Mouse (Mus musculus): ENCODE results near the gene Osbpl6. TPM values are rescaled to one million over a fixed set of nuclear protein-coding genes. Genes with fewer than 3 reads are reported as not detected.

Osbpl6 gene
- polyA plus RNA-seq, 1 experiment from 2014 or later = 13.8 TPM

DNA sequence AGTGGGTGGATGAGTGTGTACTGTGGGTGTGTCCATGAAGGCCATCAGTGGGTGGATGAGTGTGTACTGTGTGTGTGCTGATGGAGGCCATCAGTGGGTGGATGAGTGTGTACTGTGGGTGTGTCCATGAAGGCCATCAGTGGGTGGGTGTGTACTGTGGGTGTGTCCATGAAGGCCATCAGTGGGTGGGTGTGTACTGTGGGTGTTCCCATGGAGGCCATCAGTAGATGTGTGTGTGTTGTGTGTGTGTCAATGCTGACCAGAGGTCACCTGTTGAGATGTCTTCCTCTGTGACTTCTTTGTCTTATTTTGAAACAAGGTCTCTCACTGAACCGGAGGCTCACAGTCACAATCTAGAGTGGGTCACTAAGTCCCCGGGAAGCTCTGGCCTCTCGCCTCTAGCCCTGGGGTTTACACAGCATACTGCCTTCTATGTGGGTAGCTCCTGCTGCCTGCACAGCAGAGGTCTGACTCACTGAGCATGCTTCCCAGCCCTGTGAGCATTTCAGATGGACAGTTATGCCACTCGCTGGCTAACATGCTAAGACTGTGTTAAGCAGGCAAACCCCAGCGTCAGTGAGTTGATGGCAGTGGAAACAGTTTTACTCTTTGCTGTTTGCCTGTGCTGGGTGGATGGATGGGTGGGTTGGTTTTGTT, 112.2 kb downstream of the Osbpl6 start:
- Histone ChIP-seq H3K36me3 (ENCODE audit: control insufficient read depth, insufficient read depth, low read length) (no peaks in the 10 kb centered on the region), H3K9ac (ENCODE audit: low read length) (no peak overlapping the region), H3K4me3 (ENCODE audit: low read depth, low read length) (no peak overlapping the region), H3K4me1 (replicated peaks; ENCODE audit: control insufficient read depth, insufficient read depth, low read length) (no peaks in the 10 kb centered on the region), H3K9me3 (ENCODE audit: control insufficient read depth, low read length) (no peaks in the 10 kb centered on the region), H3K4me2 (ENCODE audit: low read depth, low read length, severe bottlenecking) (no peak overlapping the region), H3K27me3 (ENCODE audit: control insufficient read depth, insufficient read depth, low read length) (no peaks in the 10 kb centered on the region), H3K27ac (ENCODE audit: low read depth, low read length) (no peak overlapping the region)
- WGBS = 86% methylated on average over 5 of the region's 5 CpGs
- ATAC-seq (replicated peaks; ENCODE audit: low FRiP score) = no peak
- no peak for DNase-seq (ENCODE audit: low spot score)

DNA sequence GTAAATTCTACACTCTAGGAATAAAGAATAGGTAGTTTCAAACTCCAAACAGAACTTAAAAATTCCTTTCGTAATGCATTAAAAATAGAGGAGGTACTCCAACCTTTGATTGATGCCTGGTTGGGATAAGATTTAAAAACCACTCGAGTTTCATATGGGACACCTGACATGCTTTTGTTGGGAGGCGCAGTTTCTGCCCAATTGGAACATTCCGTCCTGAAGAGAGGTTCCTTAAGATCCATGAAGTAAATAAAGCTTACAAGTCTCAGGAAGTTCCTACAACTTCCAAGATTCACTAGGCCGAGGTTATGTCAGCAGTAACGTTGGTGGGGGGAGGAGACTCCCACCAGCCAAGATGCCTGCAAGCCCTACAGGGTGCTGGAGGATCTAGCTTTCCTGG, 115.3 kb downstream of the Osbpl6 start:
- H3K9me3 ChIP-seq (ENCODE audit: control insufficient read depth, low read length) = no peaks in the 10 kb centered on the region
- 88% methylated on average over 6 of the region's 6 CpGs for WGBS

DNA sequence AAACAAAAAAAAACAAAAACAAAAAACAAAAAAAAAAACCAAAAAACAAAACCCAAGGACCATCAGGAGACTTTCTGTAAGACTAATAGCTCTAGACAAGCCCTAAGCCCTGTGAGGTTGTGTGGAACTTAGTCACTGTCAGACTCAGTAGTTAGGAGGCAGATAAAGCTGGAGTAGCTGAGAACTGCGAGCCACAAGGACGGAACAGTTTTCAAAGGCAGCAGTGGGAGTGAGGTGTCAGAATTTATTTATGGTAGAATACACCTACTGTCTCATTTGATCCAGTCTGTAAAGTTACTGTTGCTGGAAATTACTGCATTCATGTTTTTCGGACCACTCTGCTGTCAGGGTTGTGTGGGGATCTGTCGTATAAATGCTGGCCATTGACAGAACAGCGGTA, 118.1 kb downstream of the Osbpl6 start:
- Histone ChIP-seq H3K9me3 (ENCODE audit: control insufficient read depth, low read length) (no peaks in the 10 kb centered on the region), H3K27me3 (ENCODE audit: control insufficient read depth, insufficient read depth, low read length) (no peaks in the 10 kb centered on the region), H3K4me2 (ENCODE audit: low read depth, low read length, severe bottlenecking) (no peak overlapping the region), H3K27ac (ENCODE audit: low read depth, low read length) (no peak overlapping the region), H3K4me1 (replicated peaks; ENCODE audit: control insufficient read depth, insufficient read depth, low read length) (no peaks in the 10 kb centered on the region), H3K4me3 (ENCODE audit: low read depth, low read length) (no peak overlapping the region), H3K36me3 (ENCODE audit: control insufficient read depth, insufficient read depth, low read length) (no peaks in the 10 kb centered on the region), H3K9ac (ENCODE audit: low read length) (no peak overlapping the region)
- ATAC-seq (replicated peaks; ENCODE audit: low FRiP score) (no peak), DNase-seq (ENCODE audit: low spot score) (no peak)
- WGBS = 73% methylated on average over 5 of the region's 5 CpGs

More for the DNA sequence above, 115.3 kb downstream of the Osbpl6 start:
- Histone ChIP-seq H3K36me3 (ENCODE audit: control insufficient read depth, insufficient read depth, low read length) (no peaks in the 10 kb centered on the region), H3K4me1 (replicated peaks; ENCODE audit: control insufficient read depth, insufficient read depth, low read length) (no peaks in the 10 kb centered on the region), H3K9ac (ENCODE audit: low read length) (no peak overlapping the region), H3K4me3 (ENCODE audit: low read depth, low read length) (no peak overlapping the region), H3K27me3 (ENCODE audit: control insufficient read depth, insufficient read depth, low read length) (no peaks in the 10 kb centered on the region), H3K4me2 (ENCODE audit: low read depth, low read length, severe bottlenecking) (no peak overlapping the region), H3K27ac (ENCODE audit: low read depth, low read length) (no peak overlapping the region)
- DNase-seq (ENCODE audit: low spot score) (no peak), ATAC-seq (replicated peaks; ENCODE audit: low FRiP score) (no peak)

DNA sequence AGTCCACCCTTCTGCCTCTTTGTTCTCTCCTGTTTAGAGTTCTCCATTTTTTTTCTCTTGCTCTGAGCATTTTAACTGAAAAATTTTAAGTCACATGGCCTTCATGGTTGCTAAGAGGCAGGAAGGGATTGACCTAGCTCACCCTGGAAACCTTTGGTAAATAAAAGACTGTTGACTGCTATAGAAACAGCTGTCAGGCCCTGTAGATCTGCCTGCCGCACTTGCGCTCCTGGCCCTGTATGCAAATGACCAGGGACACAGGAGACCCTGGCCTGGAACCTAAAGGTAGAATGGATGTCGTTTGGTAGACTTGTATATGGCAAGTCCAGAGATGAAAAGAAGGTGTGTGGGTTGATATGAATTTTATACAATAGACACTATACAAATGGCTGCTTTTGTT, 119.3 kb downstream of the Osbpl6 start:
- ATAC-seq (replicated peaks; ENCODE audit: low FRiP score) = no peak
- Histone ChIP-seq H3K4me2 (ENCODE audit: low read depth, low read length, severe bottlenecking) (no peak overlapping the region), H3K27ac (ENCODE audit: low read depth, low read length) (no peak overlapping the region)

DNA sequence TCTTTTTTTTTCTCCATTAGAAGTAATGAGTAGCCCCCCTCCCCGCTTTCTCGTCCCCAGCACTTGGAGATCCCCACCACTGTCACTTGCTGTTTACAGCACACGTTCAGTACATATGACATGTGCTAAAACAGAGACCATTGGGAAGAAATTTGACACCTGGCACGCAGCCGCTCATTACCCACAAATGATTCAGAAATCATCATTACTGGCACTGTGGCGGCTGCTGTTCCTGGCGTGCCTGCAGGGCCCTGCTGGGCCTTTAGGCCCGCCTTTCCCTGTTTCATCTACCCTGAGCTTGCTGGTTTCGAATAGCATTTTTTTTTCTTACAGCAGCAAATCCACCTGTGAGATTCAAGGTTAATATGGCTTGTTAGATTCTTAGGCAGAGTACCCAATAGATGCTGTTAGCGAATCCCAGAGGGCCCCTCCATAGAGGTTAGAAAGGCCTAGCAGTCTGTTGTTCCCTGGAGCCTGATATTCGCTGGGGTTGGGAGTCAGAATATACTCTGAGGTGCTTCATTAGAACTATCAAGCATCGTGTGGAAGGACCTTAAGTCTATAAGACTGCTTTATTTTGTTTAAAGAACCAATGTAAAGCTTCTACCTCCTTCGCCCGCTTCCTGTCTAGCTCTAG, 126.3 kb downstream of the Osbpl6 start:
- ATAC-seq (replicated peaks; ENCODE audit: low FRiP score) (peak; percentile 65), DNase-seq (ENCODE audit: low spot score) (no peak)
- Histone ChIP-seq H3K9ac (ENCODE audit: low read length) (no peak overlapping the region), H3K4me1 (replicated peaks; ENCODE audit: control insufficient read depth, insufficient read depth, low read length) (no peaks in the 10 kb centered on the region), H3K4me3 (ENCODE audit: low read depth, low read length) (no peak overlapping the region), H3K36me3 (ENCODE audit: control insufficient read depth, insufficient read depth, low read length) (no peaks in the 10 kb centered on the region), H3K27me3 (ENCODE audit: control insufficient read depth, insufficient read depth, low read length) (no peaks in the 10 kb centered on the region), H3K9me3 (ENCODE audit: control insufficient read depth, low read length) (no peaks in the 10 kb centered on the region), H3K4me2 (ENCODE audit: low read depth, low read length, severe bottlenecking) (no peak overlapping the region), H3K27ac (ENCODE audit: low read depth, low read length) (no peak overlapping the region; the same call in 1 of the 2 replicates)
- 74% methylated on average over 14 of the region's 14 CpGs for whole genome bisulfite sequencing

More for the DNA sequence above, 119.3 kb downstream of the Osbpl6 start:
- Histone ChIP-seq H3K36me3 (ENCODE audit: control insufficient read depth, insufficient read depth, low read length) (no peaks in the 10 kb centered on the region), H3K9ac (ENCODE audit: low read length) (no peak overlapping the region), H3K4me1 (replicated peaks; ENCODE audit: control insufficient read depth, insufficient read depth, low read length) (no peaks in the 10 kb centered on the region), H3K27me3 (ENCODE audit: control insufficient read depth, insufficient read depth, low read length) (no peaks in the 10 kb centered on the region), H3K9me3 (ENCODE audit: control insufficient read depth, low read length) (no peaks in the 10 kb centered on the region), H3K4me3 (ENCODE audit: low read depth, low read length) (no peak overlapping the region)
- no peak for DNase-seq (ENCODE audit: low spot score)
- 50% methylated on average over 3 of the region's 3 CpGs for WGBS

DNA sequence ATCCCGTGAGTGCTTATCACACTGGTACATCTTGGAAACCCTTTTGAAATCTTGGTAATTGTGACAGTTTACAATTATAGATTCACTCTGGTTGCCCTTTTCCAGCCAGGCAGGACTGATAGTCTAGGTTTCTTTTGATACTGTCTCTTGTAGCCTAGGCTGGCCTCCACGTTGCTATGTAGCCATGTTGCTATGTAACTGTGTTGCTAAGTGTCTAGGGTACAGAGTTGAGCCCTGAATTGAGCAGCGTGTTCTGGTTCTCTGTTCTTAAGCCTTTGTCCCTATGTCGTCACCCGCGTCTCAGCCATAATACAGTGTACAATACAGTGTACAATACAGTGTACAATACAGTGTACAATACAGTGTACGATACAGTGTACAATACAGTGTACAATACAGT, 128.6 kb downstream of the Osbpl6 start:
- H3K36me3 ChIP-seq (ENCODE audit: control insufficient read depth, insufficient read depth, low read length) = no peaks in the 10 kb centered on the region
- H3K4me3 ChIP-seq (ENCODE audit: low read depth, low read length) = no peak overlapping the region
- WGBS = 71% methylated on average over 7 of the region's 7 CpGs
- H3K27me3 ChIP-seq (ENCODE audit: control insufficient read depth, insufficient read depth, low read length) = no peaks in the 10 kb centered on the region
- H3K9me3 ChIP-seq (ENCODE audit: control insufficient read depth, low read length) = no peaks in the 10 kb centered on the region
- DNase-seq (ENCODE audit: low spot score) (no peak), ATAC-seq (replicated peaks; ENCODE audit: low FRiP score) (0 out of 2 replicates have a peak, but pooled peaks have one; percentile 50)
- no peak overlapping the region for H3K4me2 ChIP-seq (ENCODE audit: low read depth, low read length, severe bottlenecking)
- H3K4me1 ChIP-seq (replicated peaks; ENCODE audit: control insufficient read depth, insufficient read depth, low read length) = no peaks in the 10 kb centered on the region
- no peak overlapping the region for H3K27ac ChIP-seq (ENCODE audit: low read depth, low read length)
- H3K9ac ChIP-seq (ENCODE audit: low read length) = no peak overlapping the region

DNA sequence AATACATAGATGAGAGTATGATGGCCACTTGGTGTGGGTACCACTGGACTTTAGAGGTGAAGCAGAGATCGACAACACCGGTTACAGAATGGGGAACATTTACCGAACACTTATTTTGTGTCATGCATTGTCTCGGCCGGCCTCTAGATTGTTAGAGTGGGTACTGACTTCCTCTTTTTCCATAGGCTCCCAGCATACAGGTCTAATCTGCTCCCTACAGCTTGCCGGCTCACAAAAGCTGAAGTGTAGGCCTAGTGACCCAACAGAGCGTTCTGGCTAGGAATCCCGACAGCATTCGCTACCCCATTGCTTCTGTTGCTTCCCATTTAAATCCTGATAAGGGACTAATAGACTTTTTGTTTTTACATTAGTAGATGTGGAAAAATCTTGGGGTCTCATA, 135.6 kb downstream of the Osbpl6 start:
- H3K27me3 ChIP-seq (ENCODE audit: control insufficient read depth, insufficient read depth, low read length) = no peaks in the 10 kb centered on the region
- no peak overlapping the region for H3K27ac ChIP-seq (ENCODE audit: low read depth, low read length)
- H3K4me3 ChIP-seq (ENCODE audit: low read depth, low read length) = no peak overlapping the region
- no peaks in the 10 kb centered on the region for H3K9me3 ChIP-seq (ENCODE audit: control insufficient read depth, low read length)
- H3K4me1 ChIP-seq (replicated peaks; ENCODE audit: control insufficient read depth, insufficient read depth, low read length) = no peaks in the 10 kb centered on the region
- H3K4me2 ChIP-seq (ENCODE audit: low read depth, low read length, severe bottlenecking) = no peak overlapping the region
- WGBS = 91% methylated on average over 9 of the region's 9 CpGs
- H3K9ac ChIP-seq (ENCODE audit: low read length) = no peak overlapping the region
- no peaks in the 10 kb centered on the region for H3K36me3 ChIP-seq (ENCODE audit: control insufficient read depth, insufficient read depth, low read length)
- no peak for ATAC-seq (replicated peaks; ENCODE audit: low FRiP score)
- DNase-seq (ENCODE audit: low spot score) = no peak

DNA sequence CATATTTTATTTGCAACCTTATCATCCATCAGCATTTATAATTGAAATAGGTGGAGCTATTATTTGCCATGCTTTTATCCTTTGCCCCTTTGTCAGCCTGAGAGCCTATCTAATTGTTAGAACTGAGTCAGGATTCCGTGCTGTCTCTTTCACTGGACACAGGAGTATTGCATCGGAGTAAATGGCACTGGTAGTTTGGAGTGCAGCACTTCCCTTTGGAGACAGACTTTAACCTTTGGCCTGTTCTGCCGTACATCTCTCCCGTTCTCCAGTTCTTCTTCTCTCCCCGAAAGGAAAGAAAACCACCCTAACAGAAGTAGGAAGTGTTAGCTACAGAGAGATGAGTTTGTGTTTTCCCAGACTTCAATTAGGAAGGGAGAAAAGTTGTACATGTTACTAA, 136.6 kb downstream of the Osbpl6 start:
- H3K9me3 ChIP-seq (ENCODE audit: control insufficient read depth, low read length) = no peaks in the 10 kb centered on the region
- ATAC-seq (replicated peaks; ENCODE audit: low FRiP score) (no peak), DNase-seq (ENCODE audit: low spot score) (no peak)
- H3K4me3 ChIP-seq (ENCODE audit: low read depth, low read length) = no peak overlapping the region
- 87% methylated on average over 5 of the region's 5 CpGs for WGBS
- H3K27me3 ChIP-seq (ENCODE audit: control insufficient read depth, insufficient read depth, low read length) = no peaks in the 10 kb centered on the region
- no peaks in the 10 kb centered on the region for H3K4me1 ChIP-seq (replicated peaks; ENCODE audit: control insufficient read depth, insufficient read depth, low read length)
- no peak overlapping the region for H3K4me2 ChIP-seq (ENCODE audit: low read depth, low read length, severe bottlenecking)
- H3K36me3 ChIP-seq (ENCODE audit: control insufficient read depth, insufficient read depth, low read length) = no peaks in the 10 kb centered on the region
- H3K9ac ChIP-seq (ENCODE audit: low read length) = no peak overlapping the region
- no peak overlapping the region for H3K27ac ChIP-seq (ENCODE audit: low read depth, low read length)

DNA sequence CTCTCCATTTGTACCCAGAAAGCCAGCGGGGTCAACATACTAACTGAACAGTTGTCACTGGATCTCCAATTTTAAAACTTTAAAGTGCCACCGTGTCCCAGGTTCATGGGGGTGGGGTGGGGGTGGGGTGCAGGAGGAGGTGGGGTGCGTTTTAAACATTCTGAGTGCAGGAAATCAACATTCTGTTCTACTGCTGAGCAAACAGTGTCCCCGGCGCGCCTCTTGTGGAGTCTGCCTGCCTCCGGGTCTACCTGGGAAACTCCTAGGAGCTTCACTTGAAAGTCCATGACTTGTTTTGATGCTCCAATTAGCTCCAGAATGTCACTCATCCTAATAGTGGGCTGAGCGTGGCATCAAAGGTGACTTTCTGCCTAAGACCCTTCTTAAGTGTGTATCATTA, 139.2 kb downstream of the Osbpl6 start:
- DNase-seq (ENCODE audit: low spot score) (no peak), ATAC-seq (replicated peaks; ENCODE audit: low FRiP score) (no peak)
- Histone ChIP-seq H3K9ac (ENCODE audit: low read length) (no peak overlapping the region), H3K36me3 (ENCODE audit: control insufficient read depth, insufficient read depth, low read length) (no peaks in the 10 kb centered on the region), H3K4me2 (ENCODE audit: low read depth, low read length, severe bottlenecking) (no peak overlapping the region), H3K4me3 (ENCODE audit: low read depth, low read length) (no peak overlapping the region), H3K27ac (ENCODE audit: low read depth, low read length) (no peak overlapping the region), H3K27me3 (ENCODE audit: control insufficient read depth, insufficient read depth, low read length) (no peaks in the 10 kb centered on the region), H3K9me3 (ENCODE audit: control insufficient read depth, low read length) (no peaks in the 10 kb centered on the region), H3K4me1 (replicated peaks; ENCODE audit: control insufficient read depth, insufficient read depth, low read length) (no peaks in the 10 kb centered on the region)
- 85% methylated on average over 8 of the region's 8 CpGs for WGBS
